Mouse (Mus musculus) neural tube, embryonic 13.5 days (tissue): ENCODE measurements around the gene Has1. TPM values are rescaled to one million over a fixed set of nuclear protein-coding genes. Genes with fewer than 3 reads are reported as not detected.

Experiments
- ATAC-seq: fragments of 200-750 bp; cut with Nextera tagmentation; 2 replicates; pipeline ENCODE4 v1.8.0; 2017; ENCODE audit warnings: low read depth, mild to moderate bottlenecking, moderate TSS enrichment, moderate library complexity
- H3K27ac ChIP-seq: fragments of 300-500 bp; sonication (generic); replicated peaks from 2 replicates; pipeline ENCODE4 v1.5.1; 2015; ENCODE audit warnings: moderate library complexity, mild to moderate bottlenecking, inconsistent platforms
- H3K27me3 ChIP-seq: fragments of 300-500 bp; sonication (generic); 2 replicates; pipeline ENCODE4 v1.6.1; 2015; ENCODE audit warnings: mild to moderate bottlenecking, inconsistent platforms
- H3K36me3 ChIP-seq: fragments of 300-500 bp; sonication (generic); 2 replicates; pipeline ENCODE4 v1.6.1; 2015; ENCODE audit warnings: mild to moderate bottlenecking, inconsistent platforms
- H3K4me1 ChIP-seq: fragments of 300-500 bp; sonication (generic); replicated peaks from 2 replicates; pipeline ENCODE4 v1.6.1; 2015; ENCODE audit warnings: inconsistent platforms
- H3K4me2 ChIP-seq: fragments of 300-500 bp; sonication (generic); 2 replicates; pipeline ENCODE4 v1.6.1; 2015; ENCODE audit warnings: inconsistent platforms, mild to moderate bottlenecking, moderate library complexity
- H3K4me3 ChIP-seq: fragments of 300-500 bp; sonication (generic); 2 replicates; pipeline ENCODE4 v1.5.1; 2015; ENCODE audit warnings: mild to moderate bottlenecking, inconsistent platforms
- H3K9ac ChIP-seq: fragments of 300-500 bp; sonication (generic); 2 replicates; pipeline ENCODE4 v1.6.1; 2015; ENCODE audit warnings: moderate library complexity, mild to moderate bottlenecking, inconsistent platforms
- H3K9me3 ChIP-seq: fragments of 300-500 bp; sonication (generic); 2 replicates; pipeline ENCODE4 v1.6.1; 2016; ENCODE audit warnings: inconsistent platforms
- WGBS: fragments of 180-500 bp; shearing (Covaris S2); methylation state at CpG from one replicate; pipeline ENCODE4 v1.1.7; 2015; 5-methylcytosine and 5-hydroxymethylcytosine counted together
- polyA plus RNA-seq: library from polyadenylated mRNA; unstranded; fragments of >200 nt; fragmentation: Nextera tagmentation; extraction: Ambion mirVana; gene quantifications from 2 replicates; pipeline ENCODE4 v1.2.1, GENCODE M21; 2015

Has1 gene
- polyA plus RNA-seq = 0.63 and 0.70 TPM in 2 replicates

GRCm38 (mm10) chr17:17855064-17855838 lies at the start of gene Has1:
Gene Has1 (minus strand): TSS chr17:17855205.
- Histone ChIP-seq H3K27me3 (peaks cover 2% of the 10 kb centered on the region; the same call in 1 of the 2 replicates), H3K36me3 (no peaks in the 10 kb centered on the region), H3K27ac (no peak within 1 kb of the TSS), H3K4me1 (no peaks in the 10 kb centered on the region), H3K4me2 (no peak within 1 kb of the TSS), H3K9me3 (no peaks in the 10 kb centered on the region), H3K4me3 (no peak within 1 kb of the TSS), H3K9ac (no peak within 1 kb of the TSS)
- peak; percentile 65 for ATAC-seq
- WGBS = 58% methylated on average over 8 of the region's 8 CpGs

DNA sequence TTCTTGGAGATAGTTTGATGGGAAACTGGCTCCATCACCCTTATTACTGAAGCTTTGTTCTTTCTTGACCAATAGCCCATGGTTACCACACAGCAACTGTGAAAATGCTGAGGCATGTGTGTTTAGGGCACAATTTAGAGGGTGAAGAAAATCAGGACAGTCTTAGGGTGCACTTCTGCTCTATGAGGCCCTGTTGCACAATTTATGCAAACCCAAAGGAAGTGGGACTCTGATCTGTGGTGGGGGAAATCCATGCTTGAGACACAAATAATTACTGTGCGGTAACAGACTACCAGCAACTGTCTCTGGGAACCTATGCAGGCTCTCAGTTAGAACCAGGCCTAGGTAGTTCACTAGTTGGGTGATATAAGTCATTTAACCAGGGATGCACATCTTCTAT lies 45.8 kb upstream of the Has1 start:
- 89% methylated on average over 1 of the region's 1 CpGs for WGBS
- Histone ChIP-seq H3K27me3 (no peaks in the 10 kb centered on the region), H3K4me2 (no peak overlapping the region), H3K36me3 (no peaks in the 10 kb centered on the region), H3K9me3 (no peaks in the 10 kb centered on the region), H3K4me3 (no peak overlapping the region), H3K9ac (no peak overlapping the region), H3K4me1 (no peaks in the 10 kb centered on the region), H3K27ac (no peak overlapping the region)
- ATAC-seq = no peak

DNA sequence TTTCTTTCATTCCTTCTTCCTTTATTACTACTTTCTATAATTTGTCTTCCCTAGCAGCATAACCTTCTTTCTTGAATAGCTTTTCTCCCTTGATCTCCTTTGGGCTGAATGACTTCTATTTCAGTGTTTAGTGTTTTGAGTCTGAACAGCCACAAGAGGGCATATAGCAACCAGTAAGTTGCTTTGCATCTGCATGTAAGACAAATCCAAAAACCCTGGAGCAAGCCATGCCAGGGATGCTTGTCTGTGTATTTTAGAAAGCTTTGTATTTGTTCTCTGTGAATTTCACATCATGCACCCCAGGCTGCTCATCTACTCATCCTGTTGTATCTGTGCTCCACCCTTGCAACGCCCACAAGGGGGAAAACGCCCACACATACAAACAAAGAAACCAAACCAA lies 44.3 kb upstream of the Has1 start:
- WGBS = 86% methylated on average over 2 of the region's 2 CpGs
- Histone ChIP-seq H3K27ac (no peak overlapping the region), H3K9me3 (no peaks in the 10 kb centered on the region), H3K9ac (no peak overlapping the region), H3K4me1 (no peaks in the 10 kb centered on the region), H3K4me3 (no peak overlapping the region), H3K36me3 (no peaks in the 10 kb centered on the region), H3K4me2 (no peak overlapping the region), H3K27me3 (no peaks in the 10 kb centered on the region)
- no peak for ATAC-seq

DNA sequence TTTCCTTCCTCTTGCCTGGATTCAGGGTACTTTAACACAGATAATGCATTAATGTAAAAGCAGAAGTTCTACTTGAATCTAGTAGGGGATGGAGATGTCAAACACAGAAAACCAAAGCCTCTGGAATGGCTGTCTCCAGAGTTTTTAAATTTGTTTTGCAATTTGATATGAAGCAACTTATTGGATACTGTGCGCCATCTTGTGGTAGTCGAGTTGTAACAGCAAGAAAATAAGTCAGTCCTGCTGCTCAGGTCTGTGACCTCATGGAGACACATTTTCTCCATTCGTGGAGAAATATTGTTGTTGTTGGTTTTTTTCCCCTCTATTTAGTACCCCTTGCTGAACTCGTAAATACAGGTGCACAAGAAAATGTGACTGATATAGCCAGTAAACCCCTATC lies 41.0 kb upstream of the Has1 start:
- H3K27me3 ChIP-seq = no peaks in the 10 kb centered on the region
- H3K4me1 ChIP-seq = no peaks in the 10 kb centered on the region
- no peak overlapping the region for H3K27ac ChIP-seq
- ATAC-seq = no peak
- WGBS = 3% methylated on average over 4 of the region's 4 CpGs
- no peaks in the 10 kb centered on the region for H3K36me3 ChIP-seq
- H3K9ac ChIP-seq = no peak overlapping the region
- no peak overlapping the region for H3K4me3 ChIP-seq
- H3K9me3 ChIP-seq = no peaks in the 10 kb centered on the region
- H3K4me2 ChIP-seq = no peak overlapping the region

DNA sequence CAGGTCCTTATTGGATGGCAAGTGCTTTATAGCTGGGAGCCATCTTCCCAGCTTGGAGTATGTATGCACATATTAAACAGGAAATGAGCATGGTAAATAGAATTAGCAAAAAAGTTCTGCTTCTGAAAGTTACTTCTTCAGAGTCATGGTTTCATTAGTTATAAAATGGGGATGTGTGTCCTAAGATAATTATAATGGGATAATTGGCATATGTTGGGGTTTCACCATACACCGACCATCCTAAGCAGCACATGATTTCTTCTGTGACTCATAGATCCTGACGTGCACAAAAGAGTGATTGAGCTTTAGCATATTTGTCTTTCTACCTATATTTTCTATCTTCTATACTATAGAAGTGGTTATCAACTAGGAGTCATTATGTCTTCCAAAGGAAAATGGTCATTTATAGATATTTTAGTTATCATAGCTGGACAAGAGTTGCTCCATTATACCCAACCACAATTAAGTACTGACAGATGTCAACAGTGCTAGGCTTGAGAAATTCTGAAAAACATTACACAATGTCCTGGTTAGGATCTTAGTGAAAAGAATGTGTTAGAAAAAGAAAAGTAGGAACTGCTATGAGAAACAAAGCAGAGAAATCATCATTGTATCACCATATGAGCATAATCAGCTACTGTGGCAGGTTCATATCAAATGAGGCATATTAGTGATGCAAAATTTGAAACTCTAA lies 34.9 kb upstream of the Has1 start:
- Histone ChIP-seq H3K27me3 (no peaks in the 10 kb centered on the region), H3K4me3 (no peak overlapping the region), H3K4me2 (no peak overlapping the region), H3K9me3 (no peaks in the 10 kb centered on the region), H3K36me3 (no peaks in the 10 kb centered on the region), H3K9ac (no peak overlapping the region), H3K4me1 (no peaks in the 10 kb centered on the region), H3K27ac (no peak overlapping the region)
- WGBS = 95% methylated on average over 2 of the region's 2 CpGs
- no peak for ATAC-seq

GRCm38 (mm10) chr17:17887774-17888248 lies 32.8 kb upstream of the Has1 start, which contains the start of the genes Fpr2 and Fpr3:
Gene Fpr2 (plus strand): TSS chr17:17887824.
Gene Fpr3 (plus strand): TSS chr17:17887852.
- Histone ChIP-seq H3K9ac (no peak within 1 kb of the TSS), H3K4me2 (no peak within 1 kb of the TSS), H3K4me1 (no peaks in the 10 kb centered on the region), H3K27me3 (no peaks in the 10 kb centered on the region), H3K9me3 (no peaks in the 10 kb centered on the region), H3K36me3 (no peaks in the 10 kb centered on the region), H3K4me3 (no peak within 1 kb of the TSS), H3K27ac (no peak within 1 kb of the TSS)
- 58% methylated on average over 1 of the region's 1 CpGs for WGBS
- no peak for ATAC-seq

DNA sequence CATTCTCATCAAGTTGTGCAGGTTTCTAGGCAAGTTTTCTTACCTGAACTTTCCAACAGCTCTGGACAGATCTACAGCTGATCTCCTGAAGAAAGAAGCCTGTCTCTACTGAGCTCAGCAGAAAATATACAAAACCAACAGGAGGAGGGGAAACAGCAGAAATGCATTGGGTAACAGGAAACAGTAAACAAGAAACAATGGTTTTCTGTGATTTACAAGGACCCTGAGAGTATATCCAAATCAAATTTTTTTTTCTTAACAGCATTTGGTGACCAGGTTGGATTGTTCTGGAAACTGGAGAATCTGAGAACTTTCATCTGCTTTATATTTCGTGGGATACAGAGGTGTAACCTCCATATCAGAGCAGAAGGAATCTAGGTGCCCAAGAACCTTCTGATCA lies 28.8 kb upstream of the Has1 start, which contains the start of gene Fpr1:
Gene Fpr1 (minus strand): TSS at position 101 of the 400 bp plus-strand sequence.
- WGBS = 53% methylated on average over 1 of the region's 1 CpGs
- no peak within 1 kb of the TSS for H3K4me3 ChIP-seq
- H3K36me3 ChIP-seq = no peaks in the 10 kb centered on the region
- H3K4me2 ChIP-seq = no peak within 1 kb of the TSS
- no peak within 1 kb of the TSS for H3K27ac ChIP-seq
- no peaks in the 10 kb centered on the region for H3K4me1 ChIP-seq
- ATAC-seq = no peak
- H3K27me3 ChIP-seq = no peaks in the 10 kb centered on the region
- H3K9ac ChIP-seq = no peak within 1 kb of the TSS
- no peaks in the 10 kb centered on the region for H3K9me3 ChIP-seq

GRCm38 (mm10) chr17:17882672-17883071 lies 27.7 kb upstream of the Has1 start:
- Histone ChIP-seq H3K4me2 (no peak overlapping the region), H3K9me3 (no peaks in the 10 kb centered on the region), H3K27ac (no peak overlapping the region), H3K4me3 (no peak overlapping the region), H3K4me1 (no peaks in the 10 kb centered on the region), H3K9ac (no peak overlapping the region), H3K27me3 (no peaks in the 10 kb centered on the region), H3K36me3 (no peaks in the 10 kb centered on the region)
- ATAC-seq = no peak
- WGBS = 81% methylated on average over 3 of the region's 3 CpGs

DNA sequence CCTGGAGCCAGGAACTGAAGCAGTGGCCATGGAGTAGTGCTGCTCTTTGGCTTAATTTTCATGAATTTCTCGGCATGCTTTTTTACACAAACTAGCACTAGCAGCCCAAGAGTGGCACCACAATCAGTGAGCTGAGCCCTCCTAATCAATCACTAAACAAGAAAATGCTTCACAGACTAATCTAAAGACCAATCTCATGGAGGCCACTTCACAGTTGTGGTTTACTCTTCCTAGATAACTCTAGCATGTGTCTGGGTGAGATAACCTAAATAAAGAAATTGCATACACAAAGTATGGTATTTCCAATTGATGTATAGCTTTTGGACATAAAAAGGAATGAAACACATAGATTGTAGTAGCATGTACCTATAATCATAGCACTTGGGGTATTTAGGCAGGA lies 24.3 kb upstream of the Has1 start:
- Histone ChIP-seq H3K27me3 (no peaks in the 10 kb centered on the region), H3K4me3 (no peak overlapping the region), H3K4me2 (no peak overlapping the region), H3K36me3 (no peaks in the 10 kb centered on the region), H3K9ac (no peak overlapping the region), H3K9me3 (no peaks in the 10 kb centered on the region), H3K4me1 (no peaks in the 10 kb centered on the region), H3K27ac (no peak overlapping the region)
- no peak for ATAC-seq
- 89% methylated on average over 1 of the region's 1 CpGs for WGBS

GRCm38 (mm10) chr17:17871697-17872096 lies 16.7 kb upstream of the Has1 start:
- no peak overlapping the region for H3K4me2 ChIP-seq

GRCm38 (mm10) chr17:17870892-17871550 lies 16.0 kb upstream of the Has1 start:
- 0 out of 2 replicates have a peak, but pooled peaks cover 3% of the 10 kb centered on the region for H3K36me3 ChIP-seq
- ATAC-seq = no peak
- no peaks in the 10 kb centered on the region for H3K4me1 ChIP-seq
- no peak overlapping the region for H3K27ac ChIP-seq
- 81% methylated on average over 2 of the region's 2 CpGs for whole genome bisulfite sequencing
- no peaks in the 10 kb centered on the region for H3K27me3 ChIP-seq
- H3K9ac ChIP-seq = no peak overlapping the region
- no peak overlapping the region for H3K4me3 ChIP-seq
- H3K9me3 ChIP-seq = 0 out of 2 replicates have a peak, but pooled peaks cover 4% of the 10 kb centered on the region
- no peak overlapping the region for H3K4me2 ChIP-seq

More at GRCm38 (mm10) chr17:17871697-17872096, 16.7 kb upstream of the Has1 start:
- H3K4me1 ChIP-seq = no peaks in the 10 kb centered on the region
- no peaks in the 10 kb centered on the region for H3K27me3 ChIP-seq
- H3K27ac ChIP-seq = no peak overlapping the region
- ATAC-seq = no peak
- H3K4me3 ChIP-seq = no peak overlapping the region
- H3K36me3 ChIP-seq = no peaks in the 10 kb centered on the region
- H3K9me3 ChIP-seq = 0 out of 2 replicates have a peak, but pooled peaks cover 4% of the 10 kb centered on the region
- H3K9ac ChIP-seq = no peak overlapping the region
- 83% methylated on average over 2 of the region's 2 CpGs for WGBS
